Mouse (Mus musculus): ENCODE measurements around the gene Scml4.

Scml4 gene

GRCm38 (mm10) chr10:42862102-42862740 is 2.1 kb downstream of the Scml4 start:
- in situ Hi-C loops (cut with MboI), result loop anchor here (5.0 kb wide), 1 partner anchor 35 kb away; no protein-coding TSS in a partner anchor

GRCm38 (mm10) chr10:42862806-42863205 is 2.6 kb downstream of the Scml4 start:
- in situ Hi-C loops (cut with MboI), result loop anchor here (5.0 kb wide), 1 partner anchor 34 kb away; no protein-coding TSS in a partner anchor

- in situ Hi-C loops (cut with MboI), result loop anchor here (5.0 kb wide), 1 partner anchor 33 kb away; no protein-coding TSS in a partner anchor
Measured at GRCm38 (mm10) chr10:42863621-42864391, 3.6 kb downstream of the Scml4 start.

GRCm38 (mm10) chr10:42864696-42865095 is 4.5 kb downstream of the Scml4 start:
- in situ Hi-C loops (cut with MboI), result loop anchor here (5.0 kb wide), 1 partner anchor 33 kb away; no protein-coding TSS in a partner anchor

GRCm38 (mm10) chr10:42868416-42868815 is 8.2 kb downstream of the Scml4 start:
- in situ Hi-C loops (cut with MboI), result no loop called here

- in situ Hi-C loops (cut with MboI), result no loop called here
Measured at GRCm38 (mm10) chr10:42869467-42869866, 9.3 kb downstream of the Scml4 start.

GRCm38 (mm10) chr10:42872269-42873010 is 12.3 kb downstream of the Scml4 start:
- in situ Hi-C loops (cut with MboI), result no loop called here

- in situ Hi-C loops (cut with MboI), result no loop called here
Measured at GRCm38 (mm10) chr10:42873077-42873595, 13.0 kb downstream of the Scml4 start.

- in situ Hi-C loops (cut with MboI), result no loop called here
Measured at GRCm38 (mm10) chr10:42876172-42876571, 16.0 kb downstream of the Scml4 start.

GRCm38 (mm10) chr10:42879269-42879681 is 19.1 kb downstream of the Scml4 start:
- in situ Hi-C loops (cut with MboI), result no loop called here

GRCm38 (mm10) chr10:42879682-42880081 is 19.5 kb downstream of the Scml4 start:
- in situ Hi-C loops (cut with MboI), result no loop called here

- in situ Hi-C loops (cut with MboI), result no loop called here
Measured at GRCm38 (mm10) chr10:42887040-42887439, 26.9 kb downstream of the Scml4 start.

GRCm38 (mm10) chr10:42888241-42888640 is 28.1 kb downstream of the Scml4 start:
- in situ Hi-C loops (cut with MboI), result no loop called here

GRCm38 (mm10) chr10:42890365-42890764 is 30.2 kb downstream of the Scml4 start:
- in situ Hi-C loops (cut with MboI), result no loop called here

GRCm38 (mm10) chr10:42892250-42892649 is 32.1 kb downstream of the Scml4 start:
- in situ Hi-C loops (cut with MboI), result no loop called here

- in situ Hi-C loops (cut with MboI), result no loop called here
Measured at GRCm38 (mm10) chr10:42892987-42893386, 32.8 kb downstream of the Scml4 start.

- in situ Hi-C loops (cut with MboI), result no loop called here
Measured at GRCm38 (mm10) chr10:42893857-42894256, 33.7 kb downstream of the Scml4 start.

GRCm38 (mm10) chr10:42894263-42894662 is 34.1 kb downstream of the Scml4 start:
- in situ Hi-C loops (cut with MboI), result no loop called here

GRCm38 (mm10) chr10:42894696-42895095 is 34.5 kb downstream of the Scml4 start:
- in situ Hi-C loops (cut with MboI), result loop anchor here (5.0 kb wide), 1 partner anchor 32 kb away; the partner anchor contains the start of gene Scml4

- in situ Hi-C loops (cut with MboI), result loop anchor here (5.0 kb wide), 1 partner anchor 34 kb away; the partner anchor contains the start of gene Scml4
Measured at GRCm38 (mm10) chr10:42896621-42897020, 36.5 kb downstream of the Scml4 start.

- in situ Hi-C loops (cut with MboI), result loop anchor here (5.0 kb wide), 1 partner anchor 35 kb away; the partner anchor contains the start of gene Scml4
Measured at GRCm38 (mm10) chr10:42897166-42897565, 37.0 kb downstream of the Scml4 start.

- in situ Hi-C loops (cut with MboI), result loop anchor here (5.0 kb wide), 1 partner anchor 35 kb away; the partner anchor contains the start of gene Scml4
Measured at GRCm38 (mm10) chr10:42897632-42898031, 37.5 kb downstream of the Scml4 start.

Measured in mature B cell (primary cell).